Mouse (Mus musculus): ENCODE measurements at regions not wholly inside any gene's neighbourhood (a gene's known extent, or its start where the extent isn't known, plus 50 kb on each side); places are given as distances from the start of the nearest gene placed in this dataset.
A peak's percentile ranks its signal among the peaks of the same experiment; 100 is the strongest.
"Not testable (repeated sequence)": the region's sequence is repeated elsewhere in the genome, so short reads cannot be mapped to it uniquely, and the experiment has no call there.

DNA sequence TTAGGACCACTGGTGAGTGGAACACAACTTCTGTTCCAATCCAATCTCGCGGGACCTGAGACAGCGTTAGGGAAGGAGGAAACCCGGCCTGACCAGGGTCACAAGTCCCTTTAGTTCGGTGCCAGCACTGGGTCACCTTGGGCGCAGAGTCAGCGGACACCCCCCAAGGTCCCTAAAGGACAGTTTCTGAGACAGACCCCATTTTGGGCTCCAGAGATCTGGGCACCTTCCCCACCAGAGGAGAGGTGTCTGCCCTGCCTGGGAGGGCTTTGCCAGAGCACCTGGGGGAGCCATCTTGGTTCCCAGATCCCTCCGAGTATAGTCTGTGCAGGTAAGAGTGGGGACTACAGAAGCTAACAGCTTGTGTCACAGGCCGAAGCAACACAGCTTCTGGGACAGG, 270.5 kb upstream of the Impg1 start:
- not testable (repeated sequence) for H3K27ac ChIP-seq (ENCODE audit: low read depth, low read length); H3K36me3 ChIP-seq (ENCODE audit: control insufficient read depth, insufficient read depth, low read length); H3K9me3 ChIP-seq (replicated peaks; ENCODE audit: control insufficient read depth, low read length); H3K4me1 ChIP-seq (ENCODE audit: control insufficient read depth, insufficient read depth, low read length); ATAC-seq (replicated peaks; ENCODE audit: insufficient number of reproducible peaks, low FRiP score, low TSS enrichment); H3K4me2 ChIP-seq; H3K9ac ChIP-seq (ENCODE audit: low read depth, low read length); H3K4me3 ChIP-seq (ENCODE audit: low read depth, low read length); H3K27me3 ChIP-seq (ENCODE audit: control insufficient read depth, insufficient read depth, low read length)
- WGBS (ENCODE audit: insufficient replicate concordance): 92% methylated on average over 9 of the region's 9 CpGs

DNA sequence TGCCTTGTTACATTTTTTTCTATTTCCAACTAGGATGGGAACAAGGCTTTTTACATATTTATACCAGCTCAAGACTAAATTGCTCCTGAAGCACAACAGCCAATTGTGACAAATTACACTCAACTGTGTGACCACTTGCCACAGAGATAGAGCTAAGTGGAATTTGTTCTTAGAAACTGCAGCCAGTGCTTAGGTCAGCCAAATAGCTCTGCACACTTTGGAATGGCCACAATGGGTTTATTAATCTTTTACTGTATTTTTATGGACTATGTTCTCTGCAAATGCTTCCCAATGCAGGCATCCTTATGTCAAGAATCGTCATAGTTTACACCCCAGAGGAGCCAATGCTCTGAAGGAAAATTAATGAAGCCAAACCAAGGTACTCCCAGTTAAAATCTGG, 267.7 kb upstream of the Impg1 start:
- H3K4me3 ChIP-seq (ENCODE audit: low read depth, low read length): no peak overlapping the region
- H3K36me3 ChIP-seq (ENCODE audit: control insufficient read depth, insufficient read depth, low read length): no peaks in the 10 kb centered on the region
- H3K4me1 ChIP-seq (ENCODE audit: control insufficient read depth, insufficient read depth, low read length): no peaks in the 10 kb centered on the region
- H3K9me3 ChIP-seq (replicated peaks; ENCODE audit: control insufficient read depth, low read length): no peaks in the 10 kb centered on the region
- no peak overlapping the region for H3K9ac ChIP-seq (ENCODE audit: low read depth, low read length)
- H3K27me3 ChIP-seq (ENCODE audit: control insufficient read depth, insufficient read depth, low read length): no peaks in the 10 kb centered on the region
- 65% methylated on average over 1 of the region's 1 CpGs for WGBS (ENCODE audit: insufficient replicate concordance)
- no peak overlapping the region for H3K4me2 ChIP-seq
- no peak for ATAC-seq (replicated peaks; ENCODE audit: insufficient number of reproducible peaks, low FRiP score, low TSS enrichment)
- H3K27ac ChIP-seq (ENCODE audit: low read depth, low read length): no peak overlapping the region

DNA sequence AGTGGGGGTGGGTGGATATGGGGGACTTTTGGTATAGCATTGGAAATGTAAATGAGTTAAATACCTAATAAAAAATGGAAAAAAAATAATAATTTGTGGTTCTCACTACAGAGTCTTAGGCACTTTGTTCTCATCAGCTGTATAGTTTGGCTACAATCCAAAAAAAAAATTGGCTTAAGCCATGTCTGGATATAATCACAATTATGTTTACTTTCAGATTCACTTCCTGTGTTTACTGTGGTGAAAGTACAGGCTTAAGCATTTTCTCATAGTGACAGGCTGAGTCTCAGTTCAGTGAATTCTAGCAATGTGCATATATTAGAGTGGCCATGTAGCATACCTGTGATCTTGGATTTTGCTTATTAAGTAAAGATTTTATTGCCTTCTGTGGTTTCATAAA, 258.4 kb upstream of the Impg1 start:
- no peak for ATAC-seq (replicated peaks; ENCODE audit: insufficient number of reproducible peaks, low FRiP score, low TSS enrichment)
- Histone ChIP-seq H3K9me3 (replicated peaks; ENCODE audit: control insufficient read depth, low read length) (no peaks in the 10 kb centered on the region), H3K4me3 (ENCODE audit: low read depth, low read length) (no peak overlapping the region), H3K27ac (ENCODE audit: low read depth, low read length) (no peak overlapping the region), H3K9ac (ENCODE audit: low read depth, low read length) (no peak overlapping the region), H3K27me3 (ENCODE audit: control insufficient read depth, insufficient read depth, low read length) (no peaks in the 10 kb centered on the region), H3K4me1 (ENCODE audit: control insufficient read depth, insufficient read depth, low read length) (no peaks in the 10 kb centered on the region), H3K4me2 (no peak overlapping the region), H3K36me3 (ENCODE audit: control insufficient read depth, insufficient read depth, low read length) (no peaks in the 10 kb centered on the region)

DNA sequence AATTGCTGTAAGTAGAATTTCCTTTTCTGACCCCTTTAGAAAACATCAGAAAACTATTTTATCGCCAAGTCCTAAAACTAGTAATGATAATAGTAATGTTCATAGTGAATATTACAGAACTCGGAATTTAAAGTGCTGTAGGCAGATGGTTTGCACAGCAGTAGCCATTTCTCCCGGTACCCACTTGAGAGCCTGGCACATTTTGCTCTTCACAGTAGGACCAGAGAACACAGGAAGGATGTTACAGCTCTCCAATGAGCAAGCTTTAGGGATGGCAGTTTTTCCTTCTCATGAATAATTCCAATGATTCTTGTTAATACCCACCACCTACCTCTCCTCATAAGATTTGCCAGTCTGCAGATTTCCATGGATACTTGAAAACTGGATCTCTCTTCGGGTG, 253.2 kb upstream of the Impg1 start:
- Histone ChIP-seq H3K27me3 (ENCODE audit: control insufficient read depth, insufficient read depth, low read length) (no peaks in the 10 kb centered on the region), H3K4me3 (ENCODE audit: low read depth, low read length) (no peak overlapping the region), H3K27ac (ENCODE audit: low read depth, low read length) (no peak overlapping the region), H3K36me3 (ENCODE audit: control insufficient read depth, insufficient read depth, low read length) (no peaks in the 10 kb centered on the region), H3K9me3 (replicated peaks; ENCODE audit: control insufficient read depth, low read length) (no peaks in the 10 kb centered on the region), H3K9ac (ENCODE audit: low read depth, low read length) (no peak overlapping the region), H3K4me2 (no peak overlapping the region), H3K4me1 (ENCODE audit: control insufficient read depth, insufficient read depth, low read length) (no peaks in the 10 kb centered on the region)
- ATAC-seq (replicated peaks; ENCODE audit: insufficient number of reproducible peaks, low FRiP score, low TSS enrichment): no peak
- 82% methylated on average over 4 of the region's 4 CpGs for WGBS (ENCODE audit: insufficient replicate concordance)

DNA sequence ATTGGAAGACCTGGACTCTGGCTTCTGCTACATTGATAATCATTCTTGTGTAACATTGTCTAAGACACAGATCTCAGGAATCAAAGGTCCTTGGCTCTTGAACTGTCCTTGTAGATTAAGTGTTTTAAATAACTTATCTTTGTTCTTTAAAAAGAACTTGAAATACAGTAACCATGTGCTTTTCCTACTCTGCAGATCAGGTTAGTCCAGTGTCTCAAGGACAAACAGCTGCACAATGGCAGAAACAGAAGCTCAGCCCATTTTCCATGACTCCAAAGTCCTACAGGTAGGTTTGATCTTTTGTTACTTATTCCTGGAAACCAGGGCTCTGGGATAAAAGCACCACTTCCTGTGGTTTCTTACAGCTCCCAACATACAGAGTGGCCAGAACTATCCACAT, 244.5 kb upstream of the Impg1 start:
- H3K9me3 ChIP-seq (replicated peaks; ENCODE audit: control insufficient read depth, low read length): no peaks in the 10 kb centered on the region
- H3K36me3 ChIP-seq (ENCODE audit: control insufficient read depth, insufficient read depth, low read length): no peaks in the 10 kb centered on the region
- no peak overlapping the region for H3K27ac ChIP-seq (ENCODE audit: low read depth, low read length)
- no peak overlapping the region for H3K4me3 ChIP-seq (ENCODE audit: low read depth, low read length)
- H3K4me2 ChIP-seq: no peak overlapping the region
- no peaks in the 10 kb centered on the region for H3K4me1 ChIP-seq (ENCODE audit: control insufficient read depth, insufficient read depth, low read length)
- no peak overlapping the region for H3K9ac ChIP-seq (ENCODE audit: low read depth, low read length)
- no peak for ATAC-seq (replicated peaks; ENCODE audit: insufficient number of reproducible peaks, low FRiP score, low TSS enrichment)
- no peaks in the 10 kb centered on the region for H3K27me3 ChIP-seq (ENCODE audit: control insufficient read depth, insufficient read depth, low read length)

DNA sequence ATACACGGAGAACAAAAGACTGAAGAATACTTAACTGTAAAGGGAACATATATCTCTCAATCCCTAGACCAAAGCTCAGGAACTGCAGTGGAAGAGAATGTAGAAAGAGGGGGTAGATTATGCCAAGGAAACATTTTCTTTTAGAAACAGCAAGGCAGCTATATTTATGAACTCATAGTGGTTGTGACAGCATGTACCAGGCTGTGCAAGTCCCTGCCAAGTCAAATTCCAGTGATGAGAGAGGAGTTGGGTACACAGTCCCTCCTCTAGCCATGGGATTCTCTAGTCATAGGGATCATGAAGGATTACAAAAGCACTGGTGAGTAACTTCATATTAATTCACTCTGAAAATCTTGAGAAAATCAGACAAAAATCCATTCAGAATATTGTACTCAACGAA, 240.0 kb upstream of the Impg1 start:
- no peaks in the 10 kb centered on the region for H3K27me3 ChIP-seq (ENCODE audit: control insufficient read depth, insufficient read depth, low read length)
- H3K27ac ChIP-seq (ENCODE audit: low read depth, low read length): no peak overlapping the region
- no peaks in the 10 kb centered on the region for H3K4me1 ChIP-seq (ENCODE audit: control insufficient read depth, insufficient read depth, low read length)
- 71% methylated on average over 2 of the region's 2 CpGs for WGBS (ENCODE audit: insufficient replicate concordance)
- H3K36me3 ChIP-seq (ENCODE audit: control insufficient read depth, insufficient read depth, low read length): no peaks in the 10 kb centered on the region
- no peak overlapping the region for H3K4me2 ChIP-seq
- no peak overlapping the region for H3K9ac ChIP-seq (ENCODE audit: low read depth, low read length)
- ATAC-seq (replicated peaks; ENCODE audit: insufficient number of reproducible peaks, low FRiP score, low TSS enrichment): no peak
- no peaks in the 10 kb centered on the region for H3K9me3 ChIP-seq (replicated peaks; ENCODE audit: control insufficient read depth, low read length)
- no peak overlapping the region for H3K4me3 ChIP-seq (ENCODE audit: low read depth, low read length)

DNA sequence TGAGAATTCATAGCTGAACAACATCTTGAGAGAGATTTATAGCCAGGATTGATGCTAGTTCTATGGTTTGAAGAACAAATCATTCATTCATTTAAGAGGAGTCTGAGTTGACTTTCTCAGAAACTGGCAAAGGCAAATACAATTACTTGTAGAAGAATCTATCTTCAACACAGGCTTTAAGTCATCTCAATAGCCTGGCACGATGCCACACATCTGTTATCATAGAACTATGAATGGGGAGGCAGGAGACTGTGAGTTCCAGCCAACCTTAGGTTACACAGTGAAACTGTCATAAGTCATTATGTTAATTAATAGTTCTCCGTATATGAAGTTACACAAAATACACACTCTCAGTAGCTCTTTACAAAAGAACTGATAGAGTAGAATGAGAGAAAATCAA, 231.9 kb upstream of the Impg1 start:
- H3K4me3 ChIP-seq (ENCODE audit: low read depth, low read length): no peak overlapping the region
- 66% methylated on average over 2 of the region's 2 CpGs for WGBS (ENCODE audit: insufficient replicate concordance)
- no peak overlapping the region for H3K27ac ChIP-seq (ENCODE audit: low read depth, low read length)
- no peaks in the 10 kb centered on the region for H3K36me3 ChIP-seq (ENCODE audit: control insufficient read depth, insufficient read depth, low read length)
- no peaks in the 10 kb centered on the region for H3K27me3 ChIP-seq (ENCODE audit: control insufficient read depth, insufficient read depth, low read length)
- ATAC-seq (replicated peaks; ENCODE audit: insufficient number of reproducible peaks, low FRiP score, low TSS enrichment): no peak
- no peaks in the 10 kb centered on the region for H3K4me1 ChIP-seq (ENCODE audit: control insufficient read depth, insufficient read depth, low read length)
- H3K9ac ChIP-seq (ENCODE audit: low read depth, low read length): no peak overlapping the region
- H3K9me3 ChIP-seq (replicated peaks; ENCODE audit: control insufficient read depth, low read length): no peaks in the 10 kb centered on the region
- no peak overlapping the region for H3K4me2 ChIP-seq

DNA sequence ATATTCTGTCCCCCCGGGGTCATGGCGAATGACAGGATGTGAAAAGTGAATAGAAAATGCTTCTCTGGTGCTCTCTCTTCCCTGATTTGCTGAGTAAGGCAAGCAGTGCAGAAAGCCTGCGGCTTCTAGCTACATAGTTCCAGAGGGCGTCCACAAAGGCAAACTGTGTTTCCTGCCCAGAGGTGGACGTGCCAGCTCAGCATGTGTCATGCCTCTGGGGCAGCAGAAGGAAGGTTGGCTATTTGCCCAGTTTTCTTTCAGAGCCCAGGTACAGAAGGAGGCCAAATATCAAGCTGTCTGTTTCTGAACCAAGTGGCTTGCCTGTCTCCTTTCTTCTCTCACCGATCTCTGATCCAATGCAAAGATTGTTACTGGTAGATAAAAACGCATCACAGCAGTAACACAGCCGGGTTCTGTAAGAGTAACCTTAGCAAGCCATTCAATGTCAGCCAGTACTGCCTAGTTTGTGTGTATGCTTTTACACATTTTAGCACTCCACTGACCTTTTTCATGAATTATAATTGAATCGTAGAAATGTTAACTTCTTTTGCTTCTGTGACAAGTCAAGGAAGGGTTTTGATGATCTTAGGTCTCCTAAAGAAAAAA, 223.3 kb upstream of the Impg1 start:
- WGBS (ENCODE audit: insufficient replicate concordance): 54% methylated on average over 9 of the region's 9 CpGs
- H3K27ac ChIP-seq (ENCODE audit: low read depth, low read length): 0 out of 2 replicates have a peak overlapping the region, but pooled peaks have one; percentile 10
- no peak for ATAC-seq (replicated peaks; ENCODE audit: insufficient number of reproducible peaks, low FRiP score, low TSS enrichment)

DNA sequence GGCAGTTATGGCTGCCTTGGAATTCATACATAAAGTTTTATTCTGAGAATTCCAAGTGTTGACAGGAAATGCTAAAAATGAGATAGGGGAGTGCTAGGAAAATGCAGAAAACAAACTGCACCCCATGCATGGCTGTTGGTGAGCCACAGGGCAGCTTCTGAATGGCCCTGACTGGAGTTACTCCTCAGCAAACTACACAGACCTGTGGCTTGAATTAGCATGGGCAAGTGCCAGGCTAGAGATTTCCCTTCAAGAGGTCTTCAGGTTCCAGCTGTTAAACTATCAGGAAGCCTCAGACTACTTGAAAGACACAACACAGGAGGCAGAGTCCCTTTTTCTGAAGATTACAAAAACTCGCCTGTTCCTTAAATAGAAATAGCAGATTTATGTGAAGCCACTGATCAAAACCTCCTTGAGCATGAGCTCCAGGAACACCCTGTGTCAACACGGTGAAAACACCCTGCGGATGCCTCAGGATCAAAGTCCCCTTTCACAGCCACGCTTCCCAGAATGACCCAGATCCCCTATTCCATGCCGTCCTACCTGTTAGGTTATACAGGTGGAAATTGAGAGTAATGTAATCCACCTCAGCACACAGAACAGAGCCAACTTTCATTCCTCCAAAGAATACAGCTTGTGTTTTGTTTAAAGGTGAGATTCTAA, 217.9 kb upstream of the Impg1 start:
- no peak for ATAC-seq (replicated peaks; ENCODE audit: insufficient number of reproducible peaks, low FRiP score, low TSS enrichment)
- H3K27ac ChIP-seq (ENCODE audit: low read depth, low read length): no peak overlapping the region
- H3K9ac ChIP-seq (ENCODE audit: low read depth, low read length): no peak overlapping the region
- H3K27me3 ChIP-seq (ENCODE audit: control insufficient read depth, insufficient read depth, low read length): no peaks in the 10 kb centered on the region
- H3K9me3 ChIP-seq (replicated peaks; ENCODE audit: control insufficient read depth, low read length): no peaks in the 10 kb centered on the region
- no peak overlapping the region for H3K4me2 ChIP-seq
- H3K4me3 ChIP-seq (ENCODE audit: low read depth, low read length): no peak overlapping the region
- H3K36me3 ChIP-seq (ENCODE audit: control insufficient read depth, insufficient read depth, low read length): no peaks in the 10 kb centered on the region
- WGBS (ENCODE audit: insufficient replicate concordance): 58% methylated on average over 5 of the region's 5 CpGs
- H3K4me1 ChIP-seq (ENCODE audit: control insufficient read depth, insufficient read depth, low read length): no peaks in the 10 kb centered on the region

More for the DNA sequence above, 223.3 kb upstream of the Impg1 start:
- Histone ChIP-seq H3K36me3 (ENCODE audit: control insufficient read depth, insufficient read depth, low read length) (no peaks in the 10 kb centered on the region), H3K9ac (ENCODE audit: low read depth, low read length) (no peak overlapping the region), H3K27me3 (ENCODE audit: control insufficient read depth, insufficient read depth, low read length) (no peaks in the 10 kb centered on the region), H3K4me2 (no peak overlapping the region), H3K4me3 (ENCODE audit: low read depth, low read length) (no peak overlapping the region), H3K4me1 (ENCODE audit: control insufficient read depth, insufficient read depth, low read length) (0 out of 2 replicates have a peak, but pooled peaks cover 3% of the 10 kb centered on the region), H3K9me3 (replicated peaks; ENCODE audit: control insufficient read depth, low read length) (no peaks in the 10 kb centered on the region)
